Mouse (Mus musculus) T-helper 17 cell (primary cell): ENCODE data around the gene Defb25.

Experiments
- in situ Hi-C, 2 experiments: fragments of 300-600 bp; cut with MboI, MseI; formaldehyde crosslinking; loops; 1 replicate in 1 of 2; 2 replicates in 1 of 2; pipeline ENCODE4 v1.15.1; 2025; ENCODE audit warnings: high pct_unique_total_duplicates in 2 of 2

Gene Defb25

DNA sequence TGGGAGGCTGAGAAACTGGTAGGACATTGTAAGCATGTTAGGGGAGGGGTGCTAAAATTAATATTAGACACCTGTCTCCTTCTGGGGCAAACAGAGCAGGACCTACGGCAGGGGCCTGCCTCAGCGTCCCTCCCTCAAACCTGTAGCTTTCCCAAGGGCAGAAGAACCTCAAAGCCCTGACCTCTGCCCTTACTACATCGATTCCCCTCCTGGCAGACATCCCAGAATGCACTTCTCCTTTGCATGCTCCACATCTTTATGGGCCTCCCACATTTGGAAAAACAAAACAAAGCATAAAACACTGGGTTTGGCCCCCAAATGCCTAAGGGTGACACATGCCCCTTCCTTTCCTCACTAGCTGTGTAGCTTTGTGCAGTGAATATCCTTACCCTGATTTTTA lies 6.4 kb upstream of the Defb25 start:
- in situ Hi-C loops = loop anchor here in 1 of 2 experiments (10.0 kb wide), 1 partner anchor 1506 kb away; the partner anchor contains the start of gene Bpifa3

DNA sequence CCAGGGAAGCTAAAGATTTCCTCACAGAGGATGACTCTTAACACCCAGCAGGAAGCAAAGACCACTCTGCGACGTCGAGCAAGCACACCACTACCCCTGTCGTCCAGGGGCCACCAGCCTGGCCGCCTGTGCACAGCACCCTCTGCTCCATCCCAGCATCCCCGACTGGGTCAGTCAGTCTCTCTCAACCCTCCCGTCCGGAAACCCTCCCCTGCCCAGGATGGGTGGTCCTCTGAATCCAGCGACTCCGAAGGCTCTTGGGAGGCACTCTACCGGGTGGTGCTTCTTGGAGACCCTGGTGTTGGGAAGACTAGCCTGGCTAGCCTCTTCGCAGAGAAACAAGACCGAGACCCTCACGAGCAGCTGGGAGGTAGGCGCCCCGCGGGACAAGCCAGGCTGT lies 5.2 kb upstream of the Defb25 start:
- in situ Hi-C loops = loop anchor here in 1 of 2 experiments (10.0 kb wide), 1 partner anchor 1507 kb away; the partner anchor contains the start of gene Bpifa3

DNA sequence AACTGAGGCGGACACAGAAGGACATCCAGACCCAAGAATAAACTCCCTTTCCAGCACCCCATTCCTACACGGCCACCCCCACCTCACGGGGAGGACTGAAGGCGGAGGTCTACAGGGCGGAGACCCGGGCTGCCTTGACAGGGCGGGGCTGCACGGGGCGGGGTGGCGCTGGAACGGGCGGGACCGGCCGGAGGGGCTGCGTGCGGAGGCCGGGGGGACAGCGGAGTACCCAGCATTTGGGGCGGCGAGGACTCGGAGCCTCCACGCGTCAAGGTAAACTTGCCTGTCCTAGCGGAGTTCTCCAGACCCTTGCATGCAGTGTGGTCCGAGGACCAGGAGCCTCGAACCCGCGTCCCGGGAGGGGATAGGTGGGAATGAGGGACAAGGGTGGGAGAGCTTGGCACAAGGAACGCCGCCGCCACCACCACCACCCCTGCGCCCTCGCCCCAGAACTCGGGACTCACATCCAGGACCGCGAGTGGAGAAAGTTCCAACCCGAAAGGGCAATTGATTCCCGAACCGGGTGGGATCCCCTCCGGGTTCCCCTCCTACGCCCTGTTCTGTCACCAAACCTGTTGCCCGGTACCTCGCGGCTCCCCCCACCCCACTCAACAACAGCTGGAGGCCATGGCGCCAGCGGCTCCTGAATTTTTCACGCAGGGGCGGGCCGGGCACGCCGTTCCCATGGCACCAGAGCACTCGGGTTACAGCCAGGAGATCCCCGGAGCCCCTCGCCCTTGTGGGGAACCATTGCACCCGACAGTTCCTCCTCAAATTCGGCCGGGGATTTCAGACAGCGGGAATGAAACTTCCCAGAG lies 4.1 kb upstream of the Defb25 start, which contains the start of gene Rem1:
Gene Rem1 (plus strand): TSS at position 178 of the 818 bp plus-strand sequence.
- in situ Hi-C loops = loop anchor here in 1 of 2 experiments (10.0 kb wide), 1 partner anchor 1508 kb away; the partner anchor contains the start of gene Bpifa3

DNA sequence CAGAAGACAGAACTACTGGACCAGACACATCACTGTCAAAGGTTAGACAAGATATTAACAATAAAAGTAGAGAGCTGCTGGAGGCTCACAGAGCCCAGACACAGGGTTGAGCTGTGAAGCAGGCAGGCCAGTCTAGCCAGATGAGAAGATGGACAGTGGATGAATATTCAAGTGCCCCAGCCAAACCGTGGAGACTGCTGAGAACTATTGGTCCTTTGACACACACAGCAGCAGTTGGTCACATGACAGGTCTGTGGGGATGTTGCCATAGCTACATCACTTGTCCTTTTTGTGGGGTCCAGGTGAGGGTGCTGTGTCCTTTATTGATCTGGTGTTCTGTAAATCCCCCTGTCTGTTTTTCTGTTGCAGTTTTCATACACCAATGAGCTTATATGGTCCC lies 2.4 kb upstream of the Defb25 start:
- in situ Hi-C loops = loop anchor here in 1 of 2 experiments (10.0 kb wide), 1 partner anchor 1510 kb away; the partner anchor contains the start of gene Bpifa3

DNA sequence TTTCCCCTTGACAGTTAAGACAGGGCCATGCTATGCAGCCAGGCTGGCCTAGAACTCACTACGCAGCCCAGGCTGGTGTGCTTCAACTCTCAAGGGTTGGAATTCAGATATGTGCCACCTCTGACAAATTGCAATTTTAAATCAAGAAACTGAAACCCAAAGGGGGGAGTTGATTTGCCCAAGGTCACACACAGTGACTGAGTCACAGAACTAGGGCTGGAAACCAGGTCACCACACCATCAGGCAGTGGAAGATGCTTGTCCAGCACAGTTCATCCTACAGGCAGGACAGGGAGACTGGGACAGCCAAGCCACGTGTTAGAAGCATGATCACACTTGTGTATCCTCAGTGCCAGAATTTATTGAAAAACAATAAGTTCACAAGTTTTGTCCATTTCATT lies 1.7 kb upstream of the Defb25 start:
- in situ Hi-C loops = loop anchor here in 1 of 2 experiments (10.0 kb wide), 1 partner anchor 1510 kb away; the partner anchor contains the start of gene Bpifa3

DNA sequence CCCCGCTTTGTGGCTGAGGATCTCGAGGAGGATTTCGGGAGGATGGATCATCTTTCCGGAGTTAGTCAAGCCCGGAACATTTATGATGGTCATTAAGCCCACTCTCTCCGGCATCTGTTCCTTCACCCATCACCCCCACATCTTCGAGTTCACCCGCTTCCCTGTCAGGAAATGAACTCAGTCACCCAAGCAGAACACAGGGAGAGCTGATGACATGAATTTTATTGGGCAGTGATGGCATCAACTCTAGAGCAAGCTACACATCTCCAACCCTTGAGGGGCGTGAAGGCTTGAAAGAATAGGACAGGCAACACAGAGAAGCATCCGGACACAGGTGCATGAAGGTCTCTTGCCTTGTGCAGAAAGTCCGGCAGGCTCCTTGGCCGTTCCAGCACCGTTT lies 702 bp downstream of the Defb25 start:
- in situ Hi-C loops = loop anchor here in 1 of 2 experiments (10.0 kb wide), 1 partner anchor 1513 kb away; the partner anchor contains the start of gene Bpifa3

DNA sequence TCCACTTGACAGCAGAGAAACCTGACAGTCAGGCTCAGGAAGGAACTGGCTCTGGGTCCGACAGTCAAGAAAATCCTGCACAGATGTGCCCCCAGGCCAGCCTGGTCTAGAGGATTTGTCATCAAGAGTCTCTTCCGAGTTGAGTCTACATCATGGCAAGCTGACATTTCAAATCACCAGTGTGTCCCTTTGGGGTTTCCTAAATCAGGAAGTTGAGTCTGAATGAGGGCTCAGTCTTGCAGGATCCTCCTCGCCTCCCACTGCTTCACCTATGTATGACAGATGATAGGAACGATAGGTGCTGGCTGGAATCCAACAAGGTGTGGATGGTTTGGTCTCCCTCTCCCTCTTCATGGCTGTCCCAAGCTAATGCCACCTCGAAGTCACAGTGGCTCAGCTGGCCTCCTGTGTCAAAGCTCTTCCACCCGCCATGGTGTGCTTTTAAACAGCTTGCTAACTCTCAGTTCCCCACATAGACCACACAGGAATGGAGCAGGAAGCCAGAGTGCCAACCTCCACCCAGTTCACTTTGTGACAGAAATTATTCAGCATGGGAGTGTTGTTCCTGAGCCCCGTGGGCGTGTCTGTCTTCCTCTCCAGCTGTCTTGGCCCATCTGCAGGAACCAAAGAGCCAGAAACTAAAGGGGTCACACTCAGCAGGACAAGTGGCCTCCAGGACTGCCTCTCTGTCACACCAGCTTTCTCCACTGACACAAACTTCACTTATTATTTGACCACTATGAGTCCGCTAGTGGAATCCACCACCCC lies 2.3 kb downstream of the Defb25 start:
- in situ Hi-C loops = loop anchor here in 1 of 2 experiments (10.0 kb wide), 1 partner anchor 1514 kb away; the partner anchor contains the start of gene Bpifa3

DNA sequence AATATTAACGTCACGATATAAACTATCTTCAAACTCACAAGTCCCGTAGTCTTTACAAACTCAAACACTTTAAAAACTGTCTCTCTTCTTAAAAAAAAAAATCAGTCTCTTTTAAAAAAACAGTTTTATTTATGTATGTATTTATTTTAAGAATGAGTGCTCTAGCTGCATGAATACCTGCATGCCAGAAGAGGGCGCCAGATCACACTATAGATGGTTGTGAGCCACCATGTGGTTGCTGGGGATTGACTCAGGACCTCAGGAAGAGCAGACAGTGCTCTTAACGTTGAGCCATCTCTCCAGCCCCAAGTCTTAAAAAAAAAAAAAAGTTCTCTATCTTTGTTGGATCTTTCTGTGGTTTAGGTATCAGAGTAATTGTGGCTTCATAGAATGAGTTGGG lies 5.5 kb downstream of the Defb25 start:
- in situ Hi-C loops = loop anchor here in 1 of 2 experiments (5.0 kb wide), 1 partner anchor 40 kb away; no protein-coding TSS in a partner anchor

DNA sequence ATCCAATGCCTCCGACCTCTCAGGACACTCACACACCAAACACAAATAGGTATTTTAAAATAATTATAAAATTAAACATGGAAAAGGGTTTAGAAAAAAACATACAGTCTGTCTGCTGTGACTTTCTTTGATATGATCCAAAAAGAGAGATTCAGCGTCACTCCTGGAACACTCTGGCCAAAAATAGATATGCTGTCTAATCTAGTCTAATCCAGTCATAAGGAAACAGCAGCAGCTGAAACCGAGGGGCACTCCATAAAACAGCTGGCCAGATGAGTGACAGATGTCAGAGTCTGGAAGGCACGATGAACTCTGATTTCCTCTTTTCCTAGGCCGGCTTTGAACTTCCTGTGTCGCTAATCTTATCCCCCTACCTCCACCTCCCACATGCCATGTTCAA lies 6.4 kb downstream of the Defb25 start:
- in situ Hi-C loops = loop anchor here in 1 of 2 experiments (5.0 kb wide), 1 partner anchor 41 kb away; no protein-coding TSS in a partner anchor

DNA sequence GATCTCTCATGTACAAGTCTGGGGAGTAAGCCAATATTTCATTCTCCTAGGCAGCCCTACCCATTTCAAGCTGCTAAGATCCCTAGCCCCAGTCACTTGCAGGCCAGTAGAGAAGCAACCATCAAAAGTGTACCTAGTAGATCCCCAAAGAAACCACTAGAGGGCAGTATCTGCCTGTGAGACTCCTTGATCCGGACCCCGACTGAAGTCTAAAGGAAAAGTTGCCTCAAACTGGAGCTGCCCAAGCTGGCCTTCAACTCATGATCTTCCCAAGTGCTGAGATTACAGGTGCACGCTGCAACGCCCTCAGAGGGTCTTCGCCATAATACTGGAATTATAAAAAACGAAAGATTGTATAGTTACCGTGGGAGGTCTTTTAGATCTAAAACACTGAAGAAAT lies 7.3 kb downstream of the Defb25 start:
- in situ Hi-C loops = loop anchor here in 1 of 2 experiments (5.0 kb wide), 1 partner anchor 42 kb away; no protein-coding TSS in a partner anchor

DNA sequence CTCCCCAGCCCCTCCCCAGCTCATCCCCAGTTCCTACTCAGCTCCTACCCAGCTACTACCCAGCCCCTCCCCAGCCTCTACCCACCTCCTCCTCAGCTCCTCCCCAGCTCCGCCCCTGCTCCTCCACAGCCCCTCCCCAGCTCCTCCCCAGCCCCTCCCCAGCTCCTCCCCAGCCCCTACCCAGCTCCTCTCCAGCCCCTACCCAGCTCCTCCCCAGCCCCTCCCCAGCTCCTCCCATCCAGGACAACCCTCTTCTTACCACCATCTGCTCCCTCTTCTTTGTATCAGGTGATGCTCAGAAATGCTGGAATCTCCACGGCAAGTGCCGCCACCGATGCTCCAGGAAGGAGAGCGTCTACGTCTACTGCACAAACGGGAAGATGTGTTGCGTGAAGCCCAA lies 10.7 kb downstream of the Defb25 start:
- in situ Hi-C loops = no loop called here

DNA sequence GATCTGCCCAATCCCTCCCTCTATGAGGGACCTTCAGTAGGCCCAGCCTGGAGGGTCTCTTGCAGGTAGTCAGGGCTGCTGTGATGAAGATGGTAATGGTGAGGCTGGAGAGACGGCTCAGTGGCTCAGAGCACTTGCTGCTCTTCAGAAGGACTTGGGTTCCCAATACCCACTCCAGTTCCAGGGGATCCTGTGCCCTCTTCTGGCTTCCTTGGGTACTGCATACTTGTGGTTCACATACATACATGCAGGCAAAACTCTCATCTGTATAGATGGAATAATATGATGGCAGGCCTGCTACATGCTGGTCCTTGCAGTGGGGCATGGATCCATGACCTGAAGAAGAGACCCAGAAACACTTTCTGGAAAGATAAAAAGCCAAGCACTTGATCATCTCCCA lies 14.1 kb downstream of the Defb25 start:
- in situ Hi-C loops = loop anchor here in 1 of 2 experiments (5.0 kb wide), 1 partner anchor 59 kb away; the partner anchor contains the start of gene H13

DNA sequence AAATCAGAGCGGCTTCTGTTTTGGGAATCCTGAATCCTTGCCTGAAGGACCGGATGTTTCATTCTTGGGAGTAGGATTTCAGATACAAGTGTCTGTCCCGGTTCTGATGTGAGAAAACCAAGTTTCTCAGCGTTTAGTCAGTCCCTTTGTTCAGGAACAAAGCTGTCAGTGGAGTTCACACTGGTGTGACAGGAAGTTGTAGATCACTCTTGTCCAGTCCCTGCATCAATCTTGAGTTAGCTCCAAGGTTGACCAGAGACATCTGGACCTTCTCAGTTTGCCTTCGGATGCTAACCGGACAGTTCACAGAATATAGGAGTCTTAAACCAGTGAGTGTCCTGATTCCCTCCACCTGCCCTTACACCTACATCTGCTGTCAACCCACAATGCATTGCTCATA lies 15.1 kb downstream of the Defb25 start:
- in situ Hi-C loops = loop anchor here in 1 of 2 experiments (5.0 kb wide), 1 partner anchor 60 kb away; the partner anchor contains the start of gene H13

DNA sequence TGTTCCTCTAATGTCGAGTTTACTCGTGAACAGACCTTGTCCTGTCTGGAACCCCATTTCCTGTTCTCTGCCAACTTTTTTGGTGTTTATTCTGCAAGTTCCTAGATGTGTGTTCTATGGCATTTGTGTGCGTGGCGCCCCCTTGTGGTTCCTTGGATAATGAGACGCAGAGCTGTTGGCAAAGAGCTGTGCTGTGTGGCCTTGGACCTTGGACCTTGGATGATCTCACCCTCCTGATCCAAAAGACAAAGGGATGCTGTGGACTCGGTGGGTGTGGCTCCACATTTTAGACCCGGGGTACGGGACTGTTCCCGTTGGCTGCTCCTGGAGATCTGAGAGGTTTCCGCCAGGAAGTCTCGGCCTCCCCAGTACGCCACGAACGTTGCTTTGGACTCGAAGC lies 18.8 kb downstream of the Defb25 start, which contains the start of gene Defb36:
Gene Defb36 (plus strand): TSS at position 271 of the 400 bp plus-strand sequence.
- in situ Hi-C loops = no loop called here

DNA sequence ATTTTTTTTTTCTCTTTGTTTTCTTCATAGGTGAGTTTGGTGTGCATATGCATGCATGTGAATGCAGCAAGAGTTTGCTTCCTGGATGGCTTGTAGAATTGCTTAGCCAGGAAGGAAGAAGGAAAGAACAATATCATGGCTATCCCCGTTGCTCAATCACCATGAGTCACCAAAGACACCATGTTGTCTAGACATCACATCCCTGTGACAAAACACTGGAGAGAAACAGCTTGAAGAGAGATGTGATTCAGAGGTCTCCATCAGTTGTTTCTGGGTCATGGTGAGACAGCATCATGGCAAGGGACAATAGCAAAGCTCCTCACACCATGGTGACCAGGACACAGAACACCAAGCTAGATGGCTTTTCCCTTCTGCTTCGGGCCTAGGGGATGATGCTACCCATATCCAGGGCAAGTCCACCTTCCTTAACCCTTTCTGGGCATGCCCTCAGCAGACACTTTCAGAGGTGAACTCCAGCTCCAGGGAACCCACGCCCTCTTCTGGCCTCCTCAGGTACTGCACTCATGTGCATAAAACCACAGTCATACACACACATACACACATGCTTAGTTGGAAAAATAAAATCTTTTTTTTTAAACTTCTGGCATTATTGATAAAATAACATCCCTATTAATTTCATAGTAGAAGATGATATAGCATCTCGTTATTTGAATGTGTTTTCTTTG lies 21.4 kb downstream of the Defb25 start:
- in situ Hi-C loops = no loop called here

DNA sequence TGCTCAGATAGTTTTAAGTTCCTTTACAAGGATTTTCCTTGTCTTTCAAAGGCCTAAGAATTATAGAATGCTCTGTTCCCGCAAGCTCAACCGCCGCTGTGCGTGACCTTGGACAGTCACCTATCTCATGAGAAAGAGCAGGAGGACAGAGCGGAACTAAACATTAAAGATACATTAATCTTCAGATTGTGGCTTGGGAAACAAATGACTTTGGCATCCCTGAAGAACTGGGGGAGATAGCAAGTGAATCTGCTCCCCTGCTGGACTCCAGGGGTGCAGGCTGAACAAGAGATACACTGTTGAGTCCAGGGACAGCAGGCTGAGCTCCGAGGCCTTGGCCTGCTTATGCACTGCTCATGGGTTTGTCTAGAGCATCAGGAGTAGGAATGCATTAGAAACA lies 22.8 kb downstream of the Defb25 start:
- in situ Hi-C loops = no loop called here

DNA sequence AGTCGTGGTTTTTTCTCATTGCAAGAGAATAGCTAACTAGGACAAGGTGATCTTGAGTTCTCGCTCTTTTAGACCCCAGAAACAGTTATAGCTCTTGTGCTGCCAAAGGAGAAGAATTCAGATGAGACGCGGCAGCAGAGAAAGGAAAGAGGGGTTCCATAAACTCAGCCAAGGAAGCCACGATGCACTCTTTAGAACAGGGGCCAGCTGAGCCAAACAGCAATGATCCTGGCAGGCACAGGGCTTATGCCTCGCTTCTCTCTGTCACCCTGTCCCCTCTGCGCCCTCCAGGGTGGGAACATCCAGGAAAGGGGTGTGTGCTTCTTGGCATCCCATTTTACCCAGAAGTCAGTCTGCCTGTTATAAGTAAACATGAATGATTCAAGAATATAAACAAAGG lies 23.6 kb downstream of the Defb25 start, which contains the start of gene Defb45:
Gene Defb45 (minus strand): TSS at position 101 of the 400 bp plus-strand sequence.
- in situ Hi-C loops = no loop called here

DNA sequence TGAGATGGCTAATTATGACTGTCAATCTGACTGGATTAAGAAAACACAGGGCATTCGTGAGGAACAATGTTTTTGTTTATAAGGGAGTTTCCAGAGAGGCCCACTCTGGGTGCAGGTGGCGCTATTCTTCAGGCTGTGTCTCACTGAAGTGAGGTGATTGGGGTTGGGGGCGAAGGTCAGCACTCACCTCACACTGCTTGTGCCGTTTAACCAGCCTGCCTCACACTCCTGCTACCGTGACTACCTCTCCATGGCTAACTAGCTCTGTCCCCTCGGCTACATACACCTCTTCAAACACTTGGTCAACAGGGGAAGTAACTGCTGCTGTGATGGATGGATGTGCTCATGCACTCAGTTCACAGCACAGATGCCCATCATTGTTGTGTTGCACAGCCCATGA lies 33.8 kb downstream of the Defb25 start:
- in situ Hi-C loops = no loop called here

DNA sequence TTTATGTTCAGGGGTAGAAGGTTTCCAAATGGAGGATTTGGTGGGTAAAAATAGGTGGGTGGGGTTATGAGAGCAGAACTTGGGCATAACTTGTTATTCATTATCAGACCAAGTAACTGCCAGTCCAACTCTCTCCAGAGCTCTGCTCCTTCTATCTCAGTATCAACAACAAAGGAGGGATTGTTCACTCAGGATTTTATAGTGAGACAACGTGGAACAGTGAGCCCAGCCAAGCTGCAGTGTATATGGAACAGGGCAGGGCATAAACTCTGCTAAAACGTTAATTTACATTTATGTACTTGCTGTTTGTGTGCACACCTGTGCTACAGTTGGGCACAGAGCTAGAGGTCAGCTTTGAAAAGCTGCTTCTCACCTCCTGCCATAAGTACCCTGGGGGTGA lies 34.4 kb downstream of the Defb25 start:
- in situ Hi-C loops = no loop called here

DNA sequence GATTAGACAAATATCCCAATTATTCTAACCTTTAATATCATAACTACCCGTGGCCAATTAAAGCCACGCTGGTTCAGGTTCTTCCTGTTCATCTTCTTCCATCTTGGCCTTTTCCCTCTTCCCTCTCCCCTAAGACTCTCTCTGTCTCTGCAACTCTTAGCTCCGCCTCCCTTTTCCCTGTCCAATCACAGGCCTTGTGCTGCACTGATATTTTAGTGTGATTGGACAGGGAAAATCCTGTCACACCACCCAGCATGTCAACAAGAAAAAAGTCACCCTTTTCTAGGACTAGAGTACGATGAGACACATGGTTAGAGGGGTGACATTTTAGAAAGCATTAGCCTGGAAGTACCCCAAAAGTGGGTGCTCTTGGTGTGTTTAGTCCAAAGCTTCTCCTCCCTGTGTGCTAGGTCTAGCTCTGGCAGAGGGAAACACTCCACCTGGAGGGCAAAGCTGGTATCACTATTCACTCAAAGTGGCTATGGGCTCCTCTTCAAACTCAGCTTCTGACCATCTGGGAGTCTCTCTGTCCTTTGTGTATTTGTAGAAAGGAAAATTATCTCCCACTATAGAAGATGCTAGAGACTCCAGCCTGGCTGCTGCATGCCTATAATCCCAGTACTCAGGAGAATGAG lies 35.8 kb downstream of the Defb25 start:
- in situ Hi-C loops = no loop called here
